Mouse (Mus musculus) forebrain, embryonic 12.5 days (tissue): ENCODE results near the gene Pyy. TPM values are rescaled to one million over a fixed set of nuclear protein-coding genes. Genes with fewer than 3 reads are reported as not detected.

Experiments used
- ATAC-seq: fragments of 200-750 bp; cut with Nextera tagmentation; 2 replicates; pipeline ENCODE4 v1.8.0; 2017; ENCODE audit warnings: moderate TSS enrichment; ENCODE audit not compliant: low FRiP score
- H3K27ac ChIP-seq: fragments of 300-500 bp; sonication (generic); 2 replicates; pipeline ENCODE4 v1.5.1; 2016; ENCODE audit warnings: mild to moderate bottlenecking
- H3K27me3 ChIP-seq: fragments of 300-500 bp; sonication (generic); 2 replicates; pipeline ENCODE4 v1.6.1; 2016; ENCODE audit warnings: mild to moderate bottlenecking
- H3K36me3 ChIP-seq: fragments of 300-500 bp; sonication (generic); replicated peaks from 2 replicates; pipeline ENCODE4 v1.6.1; 2016; ENCODE audit warnings: mild to moderate bottlenecking
- H3K4me1 ChIP-seq: fragments of 300-500 bp; sonication (generic); 2 replicates; pipeline ENCODE4 v1.6.1; 2016
- H3K4me2 ChIP-seq: fragments of 300-500 bp; sonication (generic); 2 replicates; pipeline ENCODE4 v1.6.1; 2016; ENCODE audit warnings: mild to moderate bottlenecking, moderate library complexity
- H3K4me3 ChIP-seq: fragments of 300-500 bp; sonication (generic); replicated peaks from 2 replicates; pipeline ENCODE4 v1.5.1; 2016; ENCODE audit warnings: mild to moderate bottlenecking
- H3K9ac ChIP-seq: fragments of 300-500 bp; sonication (generic); 2 replicates; pipeline ENCODE4 v1.6.1; 2016; ENCODE audit warnings: mild to moderate bottlenecking
- H3K9me3 ChIP-seq: fragments of 300-500 bp; sonication (generic); 2 replicates; pipeline ENCODE4 v1.6.1; 2016
- WGBS: fragments of 180-500 bp; shearing (Covaris S2); methylation state at CpG from one replicate; pipeline ENCODE4 v1.1.7; 2016; 5-methylcytosine and 5-hydroxymethylcytosine counted together
- polyA plus RNA-seq: library from polyadenylated mRNA; unstranded; fragments of >200 nt; fragmentation: Nextera tagmentation; extraction: Ambion mirVana; gene quantifications from 2 replicates; pipeline ENCODE4 v1.2.1, GENCODE M21; 2016

The Pyy gene
- polyA plus RNA-seq, 1 experiment from 2014 or later, result not detected

DNA sequence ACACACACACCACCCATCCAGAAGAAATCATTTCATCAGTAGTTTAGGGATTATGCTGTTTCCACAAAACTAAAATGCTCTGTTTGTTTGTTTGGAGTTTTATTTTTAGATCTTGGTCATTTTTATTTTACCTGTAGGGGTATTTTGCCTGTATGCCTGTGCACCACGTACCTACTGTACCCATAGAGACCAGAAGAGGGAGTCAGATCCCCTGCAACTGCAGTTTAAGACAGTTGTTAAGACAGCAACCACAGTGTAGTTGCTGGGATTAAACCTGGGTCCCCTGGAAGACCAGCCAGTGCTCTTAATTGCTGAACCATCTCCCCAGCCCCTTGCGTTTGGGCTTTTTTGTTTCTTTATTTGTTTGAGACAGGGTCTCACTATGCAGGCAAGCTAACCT lies 38.7 kb downstream of the Pyy start:
- peaks cover 7% of the 10 kb centered on the region for H3K4me1 ChIP-seq
- no peak overlapping the region for H3K27ac ChIP-seq
- H3K4me3 ChIP-seq, result no peak overlapping the region
- H3K9ac ChIP-seq, result no peak overlapping the region
- ATAC-seq, result no peak
- no peak overlapping the region for H3K4me2 ChIP-seq
- no peaks in the 10 kb centered on the region for H3K27me3 ChIP-seq
- no peaks in the 10 kb centered on the region for H3K9me3 ChIP-seq
- H3K36me3 ChIP-seq, result peaks cover 6% of the 10 kb centered on the region
- 29% methylated on average over 2 of the region's 2 CpGs for WGBS

DNA sequence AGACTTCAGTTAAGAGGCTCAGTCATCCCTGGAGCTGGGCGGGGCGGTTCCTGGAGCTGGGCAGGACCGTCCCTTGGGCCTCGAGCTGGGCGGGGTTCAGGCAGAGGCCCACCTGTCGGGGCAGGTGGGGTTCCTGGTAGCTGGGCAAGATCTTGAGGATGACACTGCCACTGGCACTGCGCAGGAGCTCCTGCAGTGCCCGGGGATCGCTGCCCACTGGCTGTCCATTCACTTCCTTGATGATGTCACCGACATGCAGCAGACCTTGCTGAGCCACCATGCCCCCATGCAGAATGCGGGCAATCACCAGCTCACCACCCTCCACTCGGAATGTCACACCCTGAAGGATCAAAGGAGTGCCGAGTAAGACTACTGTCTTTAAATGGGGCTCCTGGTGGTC lies 44.6 kb downstream of the Pyy start:
- ATAC-seq, result no peak
- H3K4me2 ChIP-seq, result no peak overlapping the region
- 80% methylated on average over 13 of the region's 13 CpGs for WGBS
- H3K27me3 ChIP-seq, result peaks cover 16% of the 10 kb centered on the region
- H3K36me3 ChIP-seq, result peaks cover 39% of the 10 kb centered on the region
- no peak overlapping the region for H3K27ac ChIP-seq
- 0 out of 2 replicates have a peak overlapping the region, but pooled peaks have one; percentile 17 for H3K9ac ChIP-seq
- no peaks in the 10 kb centered on the region for H3K9me3 ChIP-seq
- H3K4me1 ChIP-seq, result peaks cover 8% of the 10 kb centered on the region
- no peak overlapping the region for H3K4me3 ChIP-seq

DNA sequence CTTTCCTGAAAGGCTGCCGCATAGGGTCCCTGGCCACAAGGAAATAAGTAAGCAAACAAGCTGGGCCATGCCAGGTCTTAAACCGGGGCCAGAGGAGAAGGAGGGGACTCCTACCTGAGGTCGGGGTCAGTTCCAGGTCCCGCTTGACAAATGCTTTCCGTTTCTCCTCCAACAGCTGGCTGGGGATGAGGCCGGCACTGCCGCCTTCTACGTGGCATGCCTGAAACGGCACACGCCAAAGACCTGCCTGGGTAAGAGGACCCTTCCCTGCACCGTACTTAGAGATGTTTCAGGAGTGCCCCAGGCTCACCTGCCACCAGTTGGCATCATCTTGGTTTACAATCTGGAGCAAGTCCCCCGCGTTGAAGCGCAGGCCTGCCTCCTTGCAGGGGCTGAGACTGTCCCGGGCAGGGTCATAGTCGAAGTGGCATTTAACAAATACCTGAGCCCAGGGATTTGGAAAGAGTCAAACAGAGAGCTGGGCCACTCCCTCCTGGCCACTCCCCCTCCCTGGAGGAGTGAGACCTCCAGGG lies 45.6 kb downstream of the Pyy start:
- Histone ChIP-seq H3K27me3 (peaks cover 16% of the 10 kb centered on the region), H3K4me2 (peak overlapping the region; percentile 76; the same call in 1 of the 2 replicates), H3K36me3 (peaks cover 45% of the 10 kb centered on the region), H3K9ac (0 out of 2 replicates have a peak overlapping the region, but pooled peaks have one; percentile 65), H3K9me3 (no peaks in the 10 kb centered on the region), H3K27ac (no peak overlapping the region), H3K4me1 (peaks cover 8% of the 10 kb centered on the region), H3K4me3 (peak overlapping the region; percentile 40; the same call in 1 of the 2 replicates)
- no peak for ATAC-seq
- WGBS, result 30% methylated on average over 16 of the region's 16 CpGs

DNA sequence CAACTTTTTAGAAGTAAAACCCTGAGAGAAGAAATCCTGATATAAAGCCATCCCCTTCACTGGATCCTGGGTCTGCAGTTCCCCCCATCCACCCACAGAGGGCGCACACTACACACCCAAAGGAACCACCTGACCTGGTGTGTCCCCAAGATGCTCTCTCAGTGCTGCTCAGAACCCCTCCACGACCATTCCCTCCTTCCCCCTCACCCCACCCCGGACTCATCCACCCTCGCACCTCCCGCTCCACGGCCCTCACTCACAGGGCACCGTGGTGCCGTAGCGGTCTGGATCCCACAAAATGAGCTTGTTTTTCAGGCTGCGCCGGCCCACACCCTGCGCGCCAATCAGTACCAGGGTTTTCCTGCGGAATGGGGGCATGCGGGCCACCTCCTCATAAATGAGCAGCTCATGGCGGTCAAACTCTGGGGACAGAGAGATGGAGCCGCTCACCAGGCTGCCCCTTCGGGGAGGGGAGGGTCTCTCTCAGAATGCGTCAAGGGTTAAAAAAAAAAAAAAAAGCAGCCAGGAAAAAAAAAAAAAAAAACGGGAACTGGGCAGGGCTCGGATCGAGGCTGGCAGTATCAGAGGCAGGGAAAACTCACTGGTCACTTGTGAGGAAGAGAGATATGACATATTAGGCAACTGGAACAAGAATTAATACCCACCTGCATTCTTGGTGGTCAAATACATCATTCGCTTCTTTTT lies 46.2 kb downstream of the Pyy start:
- Histone ChIP-seq H3K27ac (no peak overlapping the region), H3K4me1 (peaks cover 8% of the 10 kb centered on the region), H3K9ac (peak overlapping the region; percentile 65), H3K36me3 (peaks cover 48% of the 10 kb centered on the region), H3K4me2 (peak overlapping the region; percentile 76), H3K4me3 (peak overlapping the region; percentile 40), H3K27me3 (peaks cover 16% of the 10 kb centered on the region), H3K9me3 (no peaks in the 10 kb centered on the region)
- ATAC-seq, result peak; percentile 85
- WGBS, result 2% methylated on average over 22 of the region's 23 CpGs

Other genes starting within 250 kb of the Pyy start
- gene Meox1, start 213.5 kb downstream of the Pyy start, polyA plus RNA-seq, result 0.17 and 0.60 TPM in 2 replicates
- 0.09 and 0.15 TPM in 2 replicates for gene Sost, start 140.8 kb downstream of the Pyy start, polyA plus RNA-seq
- gene Cfap97d1, start 123.6 kb downstream of the Pyy start, polyA plus RNA-seq, result not detected in 2 replicates
- gene Dusp3, start 120.8 kb downstream of the Pyy start, polyA plus RNA-seq, result 9.0 and 9.8 TPM in 2 replicates
- gene Mpp3, start 79.4 kb downstream of the Pyy start, polyA plus RNA-seq, result 35.7 and 37.6 TPM in 2 replicates
- 0.17 and 0.23 TPM in 2 replicates for gene Cd300lg, start 66.3 kb downstream of the Pyy start, polyA plus RNA-seq
- 24.9 and 27.9 TPM in 2 replicates for gene Mpp2, start 19.3 kb downstream of the Pyy start, polyA plus RNA-seq
- gene Ppy, start 6.5 kb downstream of the Pyy start, polyA plus RNA-seq, result not detected in 2 replicates
- not detected in 2 replicates for gene Nags, start 37.7 kb upstream of the Pyy start, polyA plus RNA-seq
- gene Tmem101, start 48.6 kb upstream of the Pyy start, polyA plus RNA-seq, result 35.7 and 36.3 TPM in 2 replicates
- gene Lsm12, start 77.5 kb upstream of the Pyy start, polyA plus RNA-seq, result 136 and 139 TPM in 2 replicates
- gene G6pc3, start 81.8 kb upstream of the Pyy start, polyA plus RNA-seq, result 26.6 and 28.3 TPM in 2 replicates
- gene Hdac5, start 122.3 kb upstream of the Pyy start, polyA plus RNA-seq, result 68.8 and 70.6 TPM in 2 replicates
- 18.5 and 19.4 TPM in 2 replicates for gene BC030867, start 141.1 kb upstream of the Pyy start, polyA plus RNA-seq
- not detected in 2 replicates for gene Asb16, start 160.9 kb upstream of the Pyy start, polyA plus RNA-seq
- gene Tmub2, start 177.1 kb upstream of the Pyy start, polyA plus RNA-seq, result 53.9 and 55.9 TPM in 2 replicates
- gene Atxn7l3, start 188.8 kb upstream of the Pyy start, polyA plus RNA-seq, result 22.4 and 22.6 TPM in 2 replicates
- gene Ubtf, start 211.9 kb upstream of the Pyy start, polyA plus RNA-seq, result 111 and 121 TPM in 2 replicates